Mouse (Mus musculus) stomach, postnatal 0 days (tissue): ENCODE results near the gene Adcyap1r1. TPM values are rescaled to one million over a fixed set of nuclear protein-coding genes. Genes with fewer than 3 reads are reported as not detected.

ENCODE experiments used
- ATAC-seq: fragments of 200-750 bp; cut with Nextera tagmentation; 2 replicates; pipeline ENCODE4 v1.8.0; 2017; ENCODE audit not compliant: low FRiP score, low TSS enrichment
- DNase-seq: peaks from one replicate; pipeline ENCODE4 v3.0.0-alpha.2; 2016; ENCODE audit warnings: low spot score
- H3K27ac ChIP-seq: fragments of 300-500 bp; sonication (generic); replicated peaks from 2 replicates; pipeline ENCODE4 v1.5.1; 2014; ENCODE audit warnings: mild to moderate bottlenecking, control low read depth
- H3K27me3 ChIP-seq: fragments of 300-500 bp; sonication (generic); 2 replicates; pipeline ENCODE4 v1.6.1; 2014; ENCODE audit warnings: low read length; ENCODE audit not compliant: control insufficient read depth, insufficient read depth
- H3K36me3 ChIP-seq: fragments of 300-500 bp; sonication (generic); 2 replicates; pipeline ENCODE4 v1.6.1; 2014; ENCODE audit warnings: low read length, mixed read lengths; ENCODE audit not compliant: control insufficient read depth, insufficient read depth
- H3K4me1 ChIP-seq: fragments of 300-500 bp; sonication (generic); replicated peaks from 2 replicates; pipeline ENCODE4 v1.6.1; 2014; ENCODE audit warnings: antibody characterized with exemption; ENCODE audit not compliant: control insufficient read depth, insufficient read depth
- H3K4me2 ChIP-seq: fragments of 300-500 bp; sonication (generic); replicated peaks from 2 replicates; pipeline ENCODE4 v1.6.1; 2014; ENCODE audit warnings: low read depth, mild to moderate bottlenecking, control low read depth, moderate library complexity
- H3K4me3 ChIP-seq: fragments of 300-500 bp; sonication (generic); 2 replicates; pipeline ENCODE4 v1.5.1; 2014; ENCODE audit warnings: low read depth, low read length, control low read depth
- H3K9ac ChIP-seq: fragments of 300-500 bp; sonication (generic); 2 replicates; pipeline ENCODE4 v1.6.1; 2014; ENCODE audit warnings: mild to moderate bottlenecking, low read length, control low read depth, mixed read lengths
- H3K9me3 ChIP-seq: fragments of 300-500 bp; sonication (generic); 2 replicates; pipeline ENCODE4 v1.6.1; 2016; ENCODE audit warnings: low read length; ENCODE audit not compliant: control insufficient read depth
- CTCF ChIP-seq: IDR thresholded peaks from 2 replicates; pipeline ENCODE4 v1.5.1; 2016; ENCODE audit warnings: antibody characterized with exemption, low read depth, mild to moderate bottlenecking, moderate library complexity
- EP300 ChIP-seq: optimal IDR thresholded peaks from 2 replicates; pipeline ENCODE3; 2016; ENCODE audit warnings: antibody characterized with exemption
- WGBS: fragments of 180-500 bp; shearing (Covaris S2); extraction: QIAGEN DNeasy Blood & Tissue Kit; methylation state at CpG from one replicate; pipeline ENCODE4 v1.1.7; 2014; 5-methylcytosine and 5-hydroxymethylcytosine counted together
- polyA plus RNA-seq: library from polyadenylated mRNA; unstranded; fragments of >200 nt; fragmentation: Nextera tagmentation; extraction: Ambion mirVana; gene quantifications from 2 replicates; pipeline ENCODE4 v1.2.1, GENCODE M21; 2015

Adcyap1r1 gene
- polyA plus RNA-seq, 1 experiment from 2014 or later = 5.4 TPM

GRCm38 (mm10) chr6:55472381-55472780 lies 20.6 kb downstream of the Adcyap1r1 start:
- no peak overlapping the region for H3K4me3 ChIP-seq
- TF ChIP-seq EP300 (no peak), CTCF (no peak)
- no peak overlapping the region for H3K4me2 ChIP-seq
- no peaks in the 10 kb centered on the region for H3K27me3 ChIP-seq
- no peak overlapping the region for H3K27ac ChIP-seq
- H3K4me1 ChIP-seq = no peaks in the 10 kb centered on the region
- no peak overlapping the region for H3K9ac ChIP-seq
- WGBS = 77% methylated on average over 2 of the region's 2 CpGs
- no peak for ATAC-seq
- DNase-seq = no peak
- no peaks in the 10 kb centered on the region for H3K9me3 ChIP-seq
- H3K36me3 ChIP-seq = no peaks in the 10 kb centered on the region

DNA sequence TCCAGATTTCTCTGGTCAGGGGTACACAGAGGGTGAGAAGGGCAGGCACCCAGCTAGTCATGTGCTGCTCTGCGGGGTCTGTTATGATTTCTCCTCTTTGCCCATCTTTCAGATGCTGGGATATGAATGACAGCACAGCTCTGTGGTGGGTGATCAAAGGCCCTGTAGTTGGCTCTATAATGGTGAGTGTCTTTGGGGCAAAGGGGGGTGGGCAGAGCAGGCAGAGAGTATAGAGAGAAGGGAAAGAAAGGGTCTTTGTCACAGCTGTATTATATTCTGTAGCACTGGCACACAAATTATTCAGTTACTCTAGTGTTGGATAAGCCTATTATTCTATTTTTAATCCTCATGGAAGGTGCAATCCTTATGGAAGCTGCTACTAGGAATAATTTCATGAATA lies 29.2 kb downstream of the Adcyap1r1 start:
- DNase-seq = no peak
- Histone ChIP-seq H3K4me1 (0 out of 2 replicates have a peak, but pooled peaks cover 6% of the 10 kb centered on the region), H3K36me3 (no peaks in the 10 kb centered on the region), H3K4me3 (no peak overlapping the region), H3K9ac (no peak overlapping the region), H3K9me3 (no peaks in the 10 kb centered on the region), H3K4me2 (no peak overlapping the region), H3K27me3 (no peaks in the 10 kb centered on the region), H3K27ac (no peak overlapping the region)
- WGBS = 96% methylated on average over 1 of the region's 1 CpGs
- TF ChIP-seq CTCF (no peak), EP300 (no peak)
- no peak for ATAC-seq

DNA sequence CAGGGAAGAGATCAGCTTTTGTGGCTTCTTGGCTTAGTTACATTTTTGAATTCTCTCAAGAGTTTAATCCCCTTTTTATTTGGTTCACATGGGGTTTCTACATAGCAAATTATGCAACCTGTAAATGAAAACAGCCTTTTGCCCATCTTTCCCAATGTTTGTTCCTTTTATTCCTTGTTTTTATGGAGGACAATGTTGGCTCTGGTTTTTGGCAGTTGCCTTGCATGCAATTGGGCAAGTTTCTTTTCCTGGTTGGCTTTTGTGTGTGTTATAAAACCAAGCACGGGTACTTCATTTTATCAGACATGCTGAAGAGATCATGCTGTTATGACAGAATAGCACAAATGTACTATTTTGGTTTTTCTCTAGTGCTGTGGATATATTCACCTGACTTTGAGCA lies 30.7 kb downstream of the Adcyap1r1 start:
- no peak for ATAC-seq
- Histone ChIP-seq H3K27me3 (no peaks in the 10 kb centered on the region), H3K9ac (no peak overlapping the region), H3K4me3 (no peak overlapping the region), H3K4me1 (0 out of 2 replicates have a peak, but pooled peaks cover 6% of the 10 kb centered on the region), H3K27ac (no peak overlapping the region), H3K36me3 (no peaks in the 10 kb centered on the region), H3K9me3 (no peaks in the 10 kb centered on the region), H3K4me2 (no peak overlapping the region)
- 75% methylated on average over 1 of the region's 1 CpGs for WGBS
- no peak for TF ChIP-seq CTCF
- no peak for TF ChIP-seq EP300
- no peak for DNase-seq

GRCm38 (mm10) chr6:55483360-55483759 lies 31.6 kb downstream of the Adcyap1r1 start:
- WGBS = 54% methylated on average over 7 of the region's 7 CpGs

GRCm38 (mm10) chr6:55484224-55484623 lies 32.4 kb downstream of the Adcyap1r1 start:
- 31% methylated on average over 4 of the region's 4 CpGs for WGBS
- no peak for TF ChIP-seq CTCF
- Histone ChIP-seq H3K4me3 (no peak overlapping the region), H3K36me3 (no peaks in the 10 kb centered on the region), H3K4me2 (0 out of 2 replicates have a peak overlapping the region, but pooled peaks have one; percentile 2), H3K4me1 (0 out of 2 replicates have a peak, but pooled peaks cover 6% of the 10 kb centered on the region), H3K9ac (no peak overlapping the region), H3K27ac (peak overlapping the region; percentile 2; the same call in 1 of the 2 replicates), H3K27me3 (no peaks in the 10 kb centered on the region), H3K9me3 (no peaks in the 10 kb centered on the region)
- ATAC-seq (no peak), DNase-seq (no peak)

More at GRCm38 (mm10) chr6:55483360-55483759, 31.6 kb downstream of the Adcyap1r1 start:
- Histone ChIP-seq H3K36me3 (no peaks in the 10 kb centered on the region), H3K4me3 (no peak overlapping the region), H3K4me2 (no peak overlapping the region), H3K9ac (no peak overlapping the region), H3K27ac (peak overlapping the region; percentile 67), H3K9me3 (no peaks in the 10 kb centered on the region), H3K4me1 (0 out of 2 replicates have a peak, but pooled peaks cover 6% of the 10 kb centered on the region), H3K27me3 (no peaks in the 10 kb centered on the region)
- ATAC-seq (no peak), DNase-seq (no peak)
- TF ChIP-seq CTCF (no peak), EP300 (no peak)

- Histone ChIP-seq H3K4me3 (no peak overlapping the region), H3K27ac (no peak overlapping the region), H3K9me3 (no peaks in the 10 kb centered on the region), H3K9ac (no peak overlapping the region), H3K27me3 (no peaks in the 10 kb centered on the region), H3K36me3 (no peaks in the 10 kb centered on the region), H3K4me2 (no peak overlapping the region), H3K4me1 (0 out of 2 replicates have a peak, but pooled peaks cover 6% of the 10 kb centered on the region)
- DNase-seq (no peak), ATAC-seq (no peak)
- no peak for TF ChIP-seq CTCF
- no peak for TF ChIP-seq EP300
- WGBS = 74% methylated on average over 4 of the region's 4 CpGs
These were observed 33.4 kb downstream of the Adcyap1r1 start for GRCm38 (mm10) chr6:55485216-55485615.
